Mouse (Mus musculus) cerebellum, adult 2 months (tissue): ENCODE results near the gene Clip4.

Source experiments
- CTCF ChIP-seq: fragments of 200-500 bp; IDR thresholded peaks from 2 replicates; pipeline ENCODE4 v1.5.1; 2011; ENCODE audit warnings: low read depth, mild to moderate bottlenecking, control low read depth, low read length, moderate library complexity, borderline replicate concordance; ENCODE audit not compliant: insufficient read depth
- POLR2A ChIP-seq: fragments of 200-500 bp; IDR thresholded peaks from 2 replicates; pipeline ENCODE4 v1.6.1; 2011; ENCODE audit warnings: low read length, control low read depth, borderline replicate concordance; ENCODE audit not compliant: insufficient read depth

GRCm38 (mm10) chr17:71795521-71796205 lies 27.4 kb downstream of the Clip4 start:
- TF ChIP-seq POLR2A (no peak), CTCF (no peak)
